Mouse (Mus musculus): ENCODE measurements around the gene Bcor. TPM values are rescaled to one million over a fixed set of nuclear protein-coding genes. Genes with fewer than 3 reads are reported as not detected.
A peak's percentile ranks its signal among the peaks of the same experiment; 100 is the strongest.

The Bcor gene
- total and polyA plus RNA-seq, 3 experiments, result 70.0 to 177 (median 80.8) TPM

DNA sequence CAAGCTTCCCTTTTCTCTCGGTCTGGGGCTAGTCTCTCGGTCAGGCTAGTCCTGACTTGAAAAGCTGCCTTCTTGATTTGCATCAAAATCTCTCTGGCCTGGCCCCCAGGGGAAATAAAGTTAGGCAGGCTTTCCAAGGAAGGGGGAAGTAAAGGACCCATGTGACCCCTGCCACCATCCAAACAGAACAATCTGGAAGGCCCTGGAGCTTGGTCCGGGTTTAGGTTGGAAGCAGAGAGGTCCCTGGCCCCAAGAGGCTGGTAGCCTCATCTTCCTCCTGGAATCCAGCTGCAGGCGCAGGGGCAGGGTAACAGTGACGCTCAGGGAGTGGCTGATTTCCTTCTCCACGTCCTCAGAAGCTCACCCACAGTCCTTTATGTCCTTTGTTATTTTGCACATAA lies 36.5 kb downstream of the Bcor start:
- H3K36me3 ChIP-seq (replicated peaks), result no peaks in the 10 kb centered on the region
- ATAC-seq (ENCODE audit: extremely low read depth, insufficient number of reproducible peaks, low FRiP score, poor library complexity, severe bottlenecking) (no peak), DNase-seq (ENCODE audit: low spot score) (no peak)
- peaks cover 29% of the 10 kb centered on the region for H3K4me1 ChIP-seq (ENCODE audit: insufficient read depth, low read depth, low read length)
- peaks cover 60% of the 10 kb centered on the region for H3K27me3 ChIP-seq (ENCODE audit: insufficient read depth, low read length)
- TF ChIP-seq TAL1 (conservative IDR thresholded peaks at IDR 0.05; ENCODE audit: low read depth, low read length) (no peak), GATA1 (IDR thresholded peaks at IDR 0.05; ENCODE audit: borderline replicate concordance, low read length) (no peak), POLR2AphosphoS5 (IDR thresholded peaks at IDR 0.05; ENCODE audit: insufficient replicate concordance, low read depth, low read length) (no peak), GATA2 (IDR thresholded peaks at IDR 0.05; ENCODE audit: borderline replicate concordance, low read depth, low read length) (no peak), CTCF (IDR thresholded peaks at IDR 0.05; ENCODE audit: low read depth, low read length) (no peak)
- H3K9me3 ChIP-seq (replicated peaks), result no peaks in the 10 kb centered on the region
- no peak overlapping the region for H3K4me3 ChIP-seq (ENCODE audit: low read depth, low read length)

DNA sequence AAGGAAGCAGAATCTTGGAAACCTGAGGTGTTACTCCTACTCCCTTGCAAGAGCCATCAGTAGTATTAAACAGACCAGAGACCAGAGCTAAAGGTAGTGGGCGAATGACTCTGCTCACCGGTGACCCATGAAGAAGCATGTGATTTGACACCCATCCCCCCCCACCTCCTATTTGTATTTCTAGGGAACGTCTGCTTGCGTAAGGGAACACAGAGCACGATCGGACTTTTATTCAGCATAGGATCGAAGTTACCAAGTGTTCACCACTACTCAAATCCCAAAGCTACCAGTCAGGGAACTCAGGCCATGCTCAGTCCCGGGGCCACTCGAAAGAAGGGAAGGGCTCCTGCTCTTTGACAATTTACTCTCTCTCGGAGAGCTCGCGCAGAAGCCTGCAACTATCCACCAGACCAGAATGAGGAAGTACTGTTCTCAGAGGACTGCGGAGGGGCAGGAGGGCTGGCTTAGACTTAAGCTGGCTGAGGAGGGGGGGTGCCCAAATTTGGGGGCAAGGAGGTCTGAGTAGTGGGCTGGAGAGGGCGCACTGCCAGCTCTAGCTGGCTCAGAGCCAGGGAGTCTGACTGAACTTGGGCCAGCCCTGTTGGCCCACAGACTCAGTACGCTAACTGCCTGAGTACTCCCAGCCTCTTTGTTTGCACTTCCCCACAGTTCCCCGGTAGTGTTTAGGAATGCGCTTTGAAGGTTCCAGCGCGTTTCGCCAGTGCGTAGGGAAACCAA lies 37.4 kb downstream of the Bcor start:
- DNase-seq (ENCODE audit: low spot score), result no peak
- H3K4me3 ChIP-seq (ENCODE audit: low read depth, low read length), result peak overlapping the region; percentile 48; the same call in 1 of the 2 replicates
- peaks cover 31% of the 10 kb centered on the region for H3K4me1 ChIP-seq (ENCODE audit: insufficient read depth, low read depth, low read length)
- peak; percentile 59; the same call in 1 of the 2 replicates for ATAC-seq (ENCODE audit: extremely low read depth, insufficient number of reproducible peaks, low FRiP score, poor library complexity, severe bottlenecking)
- no peaks in the 10 kb centered on the region for H3K36me3 ChIP-seq (replicated peaks)
- TF ChIP-seq GATA1 (IDR thresholded peaks at IDR 0.05; ENCODE audit: borderline replicate concordance, low read length) (no peak), POLR2AphosphoS5 (IDR thresholded peaks at IDR 0.05; ENCODE audit: insufficient replicate concordance, low read depth, low read length) (no peak), TAL1 (conservative IDR thresholded peaks at IDR 0.05; ENCODE audit: low read depth, low read length) (no peak), CTCF (IDR thresholded peaks at IDR 0.05; ENCODE audit: low read depth, low read length) (no peak), GATA2 (IDR thresholded peaks at IDR 0.05; ENCODE audit: borderline replicate concordance, low read depth, low read length) (no peak)
- no peaks in the 10 kb centered on the region for H3K9me3 ChIP-seq (replicated peaks)
- H3K27me3 ChIP-seq (ENCODE audit: insufficient read depth, low read length), result peaks cover 52% of the 10 kb centered on the region

DNA sequence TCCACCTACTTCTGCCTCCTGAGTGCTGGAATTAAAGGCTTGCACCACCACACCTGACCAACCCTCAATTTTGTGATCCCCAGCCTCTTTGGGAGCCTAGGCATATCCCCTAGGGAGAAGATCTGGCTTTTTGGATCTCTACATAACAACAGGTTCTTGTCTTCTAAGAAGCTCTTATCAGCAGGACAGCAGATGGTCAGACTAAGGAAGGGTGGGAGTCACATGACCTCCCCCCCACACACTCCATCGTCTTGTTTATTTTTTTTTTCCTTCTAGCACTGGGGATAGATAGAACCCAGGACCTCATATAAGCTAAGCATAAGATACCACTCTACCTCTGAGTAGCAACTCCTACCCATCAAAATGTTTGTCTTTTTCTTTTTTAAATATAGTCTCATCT lies 40.7 kb downstream of the Bcor start:
- ATAC-seq (ENCODE audit: extremely low read depth, insufficient number of reproducible peaks, low FRiP score, poor library complexity, severe bottlenecking) (peak; percentile 70), DNase-seq (ENCODE audit: low spot score) (no peak)
- Histone ChIP-seq H3K4me3 (ENCODE audit: low read depth, low read length) (no peak overlapping the region), H3K36me3 (replicated peaks) (no peaks in the 10 kb centered on the region), H3K9me3 (replicated peaks) (no peaks in the 10 kb centered on the region), H3K4me1 (ENCODE audit: insufficient read depth, low read depth, low read length) (peaks cover 31% of the 10 kb centered on the region), H3K27me3 (ENCODE audit: insufficient read depth, low read length) (peaks cover 30% of the 10 kb centered on the region)
- peak; percentile 30; the same call in 1 of the 2 replicates for TF ChIP-seq TAL1 (conservative IDR thresholded peaks at IDR 0.05; ENCODE audit: low read depth, low read length)
- TF ChIP-seq GATA1 (IDR thresholded peaks at IDR 0.05; ENCODE audit: borderline replicate concordance, low read length), result no peak

DNA sequence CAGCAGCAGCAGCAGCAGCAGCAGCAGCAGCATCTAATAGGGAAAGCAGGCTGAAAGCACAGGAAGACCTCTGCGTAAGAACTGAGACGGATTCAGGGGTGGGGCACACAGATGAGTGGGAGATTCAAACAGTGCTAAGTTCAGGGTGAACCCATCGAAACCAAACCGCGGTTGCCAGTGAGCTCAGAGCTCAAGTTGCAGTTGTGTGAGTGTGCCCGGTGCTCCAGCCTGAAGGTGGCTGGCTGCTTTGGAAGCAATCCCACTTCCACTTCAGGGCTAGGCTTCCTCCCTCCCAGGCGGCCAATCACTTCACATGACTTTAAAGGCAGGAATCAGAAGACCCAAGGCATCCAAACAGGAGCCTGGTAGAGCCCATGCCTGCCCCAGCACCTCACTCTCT lies 44.0 kb downstream of the Bcor start:
- no peaks in the 10 kb centered on the region for H3K36me3 ChIP-seq (replicated peaks)
- H3K4me1 ChIP-seq (ENCODE audit: insufficient read depth, low read depth, low read length), result peaks cover 16% of the 10 kb centered on the region
- TF ChIP-seq GATA1 (IDR thresholded peaks at IDR 0.05; ENCODE audit: borderline replicate concordance, low read length) (no peak), TAL1 (conservative IDR thresholded peaks at IDR 0.05; ENCODE audit: low read depth, low read length) (no peak), CTCF (IDR thresholded peaks at IDR 0.05; ENCODE audit: low read depth, low read length) (no peak), GATA2 (IDR thresholded peaks at IDR 0.05; ENCODE audit: borderline replicate concordance, low read depth, low read length) (no peak), POLR2AphosphoS5 (IDR thresholded peaks at IDR 0.05; ENCODE audit: insufficient replicate concordance, low read depth, low read length) (no peak)
- H3K27me3 ChIP-seq (ENCODE audit: insufficient read depth, low read length), result peaks cover 14% of the 10 kb centered on the region
- H3K9me3 ChIP-seq (replicated peaks), result no peaks in the 10 kb centered on the region
- ATAC-seq (ENCODE audit: extremely low read depth, insufficient number of reproducible peaks, low FRiP score, poor library complexity, severe bottlenecking), result no peak
- DNase-seq (ENCODE audit: low spot score), result no peak
- no peak overlapping the region for H3K4me3 ChIP-seq (ENCODE audit: low read depth, low read length)

DNA sequence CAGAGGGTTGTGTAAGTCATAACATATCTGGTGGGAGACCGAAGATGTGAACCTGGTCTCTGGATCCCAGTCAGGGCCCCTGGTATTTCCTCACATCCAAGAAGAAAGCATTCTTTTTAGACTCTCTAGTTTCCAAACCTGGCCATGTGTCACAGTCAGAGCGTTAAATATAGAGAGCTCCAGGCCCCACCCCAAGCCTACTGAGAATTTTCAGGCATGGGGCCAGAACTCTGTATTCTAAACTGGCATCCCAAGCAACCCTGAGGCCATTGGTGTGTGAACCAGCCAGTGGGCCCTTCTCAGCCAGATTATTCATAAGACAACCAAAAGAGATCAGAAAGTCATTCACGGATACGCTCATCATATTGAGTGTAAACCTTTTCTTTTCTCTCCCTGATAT lies 48.0 kb downstream of the Bcor start:
- no peak for DNase-seq (ENCODE audit: low spot score)
- TF ChIP-seq POLR2AphosphoS5 (IDR thresholded peaks at IDR 0.05; ENCODE audit: insufficient replicate concordance, low read depth, low read length) (no peak), GATA1 (IDR thresholded peaks at IDR 0.05; ENCODE audit: borderline replicate concordance, low read length) (no peak), TAL1 (conservative IDR thresholded peaks at IDR 0.05; ENCODE audit: low read depth, low read length) (no peak), CTCF (IDR thresholded peaks at IDR 0.05; ENCODE audit: low read depth, low read length) (no peak), GATA2 (IDR thresholded peaks at IDR 0.05; ENCODE audit: borderline replicate concordance, low read depth, low read length) (no peak)
- H3K4me3 ChIP-seq (ENCODE audit: low read depth, low read length), result no peak overlapping the region
- H3K9me3 ChIP-seq (replicated peaks), result no peaks in the 10 kb centered on the region
- peaks cover 10% of the 10 kb centered on the region for H3K27me3 ChIP-seq (ENCODE audit: insufficient read depth, low read length)
- ATAC-seq (ENCODE audit: extremely low read depth, insufficient number of reproducible peaks, low FRiP score, poor library complexity, severe bottlenecking), result no peak
- H3K4me1 ChIP-seq (ENCODE audit: insufficient read depth, low read depth, low read length), result no peaks in the 10 kb centered on the region
- no peaks in the 10 kb centered on the region for H3K36me3 ChIP-seq (replicated peaks)

DNA sequence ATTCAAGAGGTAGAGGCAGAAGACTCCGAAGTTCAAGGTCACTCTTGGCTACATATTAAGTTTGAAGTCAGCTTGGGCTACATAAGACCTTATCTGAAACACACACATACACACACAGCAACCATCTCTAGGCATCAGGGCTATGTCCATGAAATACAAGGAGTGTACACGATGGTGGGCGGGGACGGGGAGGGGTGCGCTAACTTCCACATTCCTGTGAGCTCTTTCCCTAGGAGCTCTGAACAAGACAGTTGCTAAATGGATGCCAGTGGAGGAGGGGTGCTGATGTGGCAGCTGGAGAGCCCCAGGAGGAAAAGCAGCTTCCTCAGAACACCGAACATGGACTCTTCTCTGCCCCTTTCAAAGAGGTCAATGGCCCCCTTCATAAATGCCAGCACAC lies 49.6 kb downstream of the Bcor start:
- Histone ChIP-seq H3K4me1 (ENCODE audit: insufficient read depth, low read depth, low read length) (no peaks in the 10 kb centered on the region), H3K4me3 (ENCODE audit: low read depth, low read length) (no peak overlapping the region), H3K36me3 (replicated peaks) (no peaks in the 10 kb centered on the region), H3K27me3 (ENCODE audit: insufficient read depth, low read length) (peaks cover 14% of the 10 kb centered on the region), H3K9me3 (replicated peaks) (no peaks in the 10 kb centered on the region)
- DNase-seq (ENCODE audit: low spot score), result no peak
- TF ChIP-seq GATA2 (IDR thresholded peaks at IDR 0.05; ENCODE audit: borderline replicate concordance, low read depth, low read length) (no peak), GATA1 (IDR thresholded peaks at IDR 0.05; ENCODE audit: borderline replicate concordance, low read length) (no peak), CTCF (IDR thresholded peaks at IDR 0.05; ENCODE audit: low read depth, low read length) (no peak), TAL1 (conservative IDR thresholded peaks at IDR 0.05; ENCODE audit: low read depth, low read length) (no peak), POLR2AphosphoS5 (IDR thresholded peaks at IDR 0.05; ENCODE audit: insufficient replicate concordance, low read depth, low read length) (no peak)
- ATAC-seq (ENCODE audit: extremely low read depth, insufficient number of reproducible peaks, low FRiP score, poor library complexity, severe bottlenecking), result no peak

All from G1E (cell line).